Mouse (Mus musculus): ENCODE measurements at regions not wholly inside any gene's neighbourhood (a gene's known extent, or its start where the extent isn't known, plus 50 kb on each side); places are given as distances from the start of the nearest gene placed in this dataset.
"Not testable (repeated sequence)": the region's sequence is repeated elsewhere in the genome, so short reads cannot be mapped to it uniquely, and the experiment has no call there.

DNA sequence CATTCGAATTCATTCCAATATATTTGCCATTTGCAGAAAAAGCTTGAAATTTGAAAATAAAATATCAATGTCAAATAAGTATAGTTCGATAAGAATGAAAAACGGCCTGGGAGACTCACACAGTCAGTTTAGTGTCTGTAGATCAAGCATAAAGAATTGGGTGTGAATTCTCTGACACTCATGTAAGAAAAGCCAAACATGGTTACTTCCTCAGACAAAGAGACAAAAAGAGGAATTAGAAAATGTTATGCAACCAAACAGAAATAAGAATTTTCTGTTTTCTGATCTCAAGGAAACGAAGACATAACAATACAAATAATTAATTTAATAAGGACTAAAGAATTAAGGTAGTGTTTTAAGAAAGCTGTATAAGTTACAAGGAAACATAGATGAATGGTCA is 113.7 kb upstream of the Egfr start:
- DNase-seq (ENCODE audit: low spot score in 2 of 2) = no peak

DNA sequence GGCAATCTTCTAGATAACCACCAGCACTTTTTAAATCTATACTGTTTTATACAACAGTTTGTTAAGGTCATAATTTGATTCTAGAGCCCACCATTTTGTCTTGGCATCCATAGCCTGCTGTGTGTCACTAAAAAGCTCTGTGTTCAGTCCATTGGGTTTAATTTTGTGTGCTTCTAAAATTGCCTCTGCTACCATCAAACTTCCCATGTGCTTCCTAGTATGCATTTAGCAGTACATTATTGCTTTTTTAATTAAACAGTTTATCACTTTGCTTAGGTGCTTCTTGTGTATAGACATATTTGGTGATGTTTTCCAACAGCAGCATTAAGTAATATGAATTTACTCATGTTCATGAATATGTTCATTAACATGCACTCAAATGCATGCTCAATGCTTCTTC is 102.4 kb upstream of the Egfr start:
- DNase-seq (ENCODE audit: low spot score in 2 of 2) = no peak

DNA sequence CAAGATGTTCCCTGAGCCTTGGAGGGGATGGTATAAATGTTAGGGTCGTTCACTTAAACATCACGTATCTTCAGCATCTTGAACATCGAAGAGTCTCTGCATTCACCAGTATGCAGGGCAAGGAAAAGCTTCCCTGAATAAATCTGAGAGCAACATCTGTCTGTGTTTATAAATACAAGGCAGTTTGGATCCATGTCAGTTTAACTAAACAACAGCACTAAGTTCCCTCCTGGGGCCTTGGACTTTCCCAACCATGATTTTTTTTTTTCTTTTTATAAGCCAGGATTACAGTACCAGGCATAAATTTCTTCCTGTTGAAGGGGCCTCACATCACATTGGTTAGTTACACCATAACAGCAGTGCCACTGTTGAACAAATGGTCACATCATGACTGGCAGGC is 88.2 kb upstream of the Egfr start:
- no peak for DNase-seq (ENCODE audit: low spot score in 2 of 2)

DNA sequence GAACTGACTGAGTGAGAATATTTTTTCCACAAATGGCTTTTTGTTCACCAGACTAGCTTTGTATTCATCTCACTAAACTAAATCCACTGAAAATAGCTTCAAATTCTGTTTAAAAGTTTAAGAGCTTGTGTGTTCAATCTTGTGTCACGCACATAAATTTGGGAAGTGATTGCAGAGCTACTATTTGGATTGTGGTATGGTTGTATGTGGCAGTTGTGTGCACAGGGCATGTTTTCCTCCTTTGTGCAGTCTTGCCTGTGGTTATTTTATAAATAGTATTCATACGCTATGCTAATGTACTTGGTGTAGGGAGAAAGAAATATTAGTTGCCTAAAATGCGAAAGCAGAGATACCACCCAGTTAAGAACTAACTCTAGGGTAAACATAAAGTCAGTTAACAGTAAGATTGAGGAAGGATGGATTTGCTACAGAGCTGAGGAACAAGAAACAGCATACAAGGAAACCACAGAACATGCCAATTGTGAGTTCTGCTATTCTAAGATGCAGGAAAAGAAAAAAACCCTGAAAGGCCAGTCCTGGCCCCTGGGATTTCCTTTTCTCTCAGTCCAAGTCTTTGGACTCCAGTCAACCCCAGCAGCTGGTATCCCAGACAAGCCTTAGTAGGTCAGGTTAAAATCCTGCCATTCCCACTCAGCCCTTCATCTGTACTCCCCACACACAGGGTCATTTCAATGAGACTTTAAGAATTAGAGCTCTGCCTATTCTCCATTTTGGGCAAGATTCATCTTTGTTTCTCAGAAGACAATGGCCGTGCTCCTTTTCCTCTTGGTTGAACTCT is 82.4 kb upstream of the Egfr start:
- no peak for DNase-seq (ENCODE audit: low spot score in 2 of 2)

DNA sequence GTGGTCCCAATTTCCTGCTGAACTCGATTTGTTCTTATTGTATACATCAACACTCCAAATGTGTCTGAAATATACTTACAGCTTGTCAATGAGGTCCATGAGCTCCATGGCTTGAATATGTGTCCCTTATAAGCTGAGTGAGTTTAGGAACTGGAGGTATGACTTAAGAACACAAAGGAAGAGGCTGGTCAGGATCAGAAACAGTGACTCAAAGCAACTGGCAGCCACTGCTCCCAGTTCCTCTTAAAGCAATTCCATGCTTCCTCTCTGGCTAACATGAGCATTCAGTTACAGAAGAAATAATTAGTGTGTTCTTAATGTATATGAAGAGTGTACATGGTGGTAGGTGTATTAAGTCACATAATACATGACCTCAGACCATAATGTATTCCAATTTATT is 81.7 kb upstream of the Egfr start:
- DNase-seq (ENCODE audit: low spot score in 2 of 2) = no peak

DNA sequence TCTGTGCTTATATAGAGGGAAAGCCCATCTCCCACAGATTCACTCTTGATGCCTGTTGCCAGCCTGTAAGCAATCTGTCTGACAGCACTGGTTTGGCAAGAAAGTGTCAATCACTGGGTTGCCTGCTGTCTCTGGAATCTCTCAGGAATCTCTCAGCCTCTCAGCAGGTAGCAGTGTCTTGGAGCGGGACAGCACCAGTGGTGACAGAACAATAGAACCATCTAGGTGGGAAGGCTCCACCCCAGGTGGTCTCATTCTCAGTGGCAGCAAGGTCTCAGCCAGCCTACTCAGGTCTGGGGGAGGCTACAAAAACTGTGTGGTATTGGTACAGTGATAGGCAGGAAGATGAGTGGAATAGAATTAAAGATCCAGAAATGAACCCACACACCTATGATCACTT is 76.1 kb upstream of the Egfr start:
- not testable (repeated sequence) for DNase-seq (ENCODE audit: low spot score in 2 of 2)

DNA sequence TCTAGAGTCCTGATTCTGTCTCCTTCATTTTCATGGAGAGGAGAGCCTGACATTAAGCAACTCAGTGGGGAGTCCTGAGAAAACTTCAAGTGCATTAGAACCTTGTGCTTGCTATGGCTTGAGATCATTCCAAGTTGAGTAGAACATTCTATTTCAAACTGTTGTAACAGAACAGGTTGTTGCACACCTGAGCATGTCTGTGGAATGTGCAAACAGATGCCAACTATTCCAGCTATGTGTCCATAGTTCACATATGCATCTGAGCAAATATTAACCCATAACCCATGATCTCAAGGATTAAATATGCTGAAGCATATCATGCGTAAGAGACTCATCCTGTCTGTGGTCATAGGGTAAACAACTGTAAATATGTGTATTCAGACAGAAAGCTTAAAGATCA is 68.5 kb upstream of the Egfr start:
- DNase-seq (ENCODE audit: low spot score in 2 of 2) = no peak

DNA sequence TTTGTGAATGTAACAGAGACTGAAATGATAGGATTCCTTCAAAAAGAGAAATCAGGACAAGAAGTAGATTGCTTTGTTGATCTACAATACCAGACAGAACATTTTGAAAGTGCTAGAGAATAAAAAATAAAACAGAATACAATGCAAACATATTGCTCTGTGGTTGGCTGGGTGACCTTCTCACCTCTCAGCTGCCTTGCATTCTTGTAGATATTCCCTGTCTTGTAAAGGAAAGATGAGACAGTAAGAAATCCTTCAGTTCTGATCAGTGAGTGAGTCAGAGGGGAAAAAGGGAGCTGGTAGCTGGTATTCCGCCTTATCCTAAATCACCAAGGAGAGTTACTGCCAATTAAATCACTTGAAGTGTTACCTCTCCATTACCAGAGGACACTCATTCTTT is 56.4 kb upstream of the Egfr start:
- no peak for DNase-seq (ENCODE audit: low spot score in 2 of 2)

DNA sequence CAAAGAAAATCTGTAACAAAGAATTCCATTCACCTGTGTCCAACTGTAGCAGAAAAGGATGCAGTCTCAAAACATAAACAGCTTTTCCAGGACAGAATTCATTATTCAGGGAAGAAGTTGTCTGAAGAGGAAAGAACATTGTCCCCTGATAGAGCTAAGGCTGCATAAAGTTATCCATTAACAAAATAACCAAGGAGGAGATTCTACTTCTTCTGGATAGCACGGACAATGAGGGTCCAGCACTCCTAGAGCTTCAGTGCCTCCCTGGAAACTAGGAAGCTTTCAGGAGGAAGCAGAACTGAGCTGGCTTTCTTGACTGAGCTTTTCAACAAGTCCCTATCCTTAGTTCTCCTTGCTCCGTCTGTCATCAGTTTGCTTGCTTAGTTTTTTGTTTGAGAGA is 55.2 kb upstream of the Egfr start:
- no peak for DNase-seq (ENCODE audit: low spot score in 2 of 2)

DNA sequence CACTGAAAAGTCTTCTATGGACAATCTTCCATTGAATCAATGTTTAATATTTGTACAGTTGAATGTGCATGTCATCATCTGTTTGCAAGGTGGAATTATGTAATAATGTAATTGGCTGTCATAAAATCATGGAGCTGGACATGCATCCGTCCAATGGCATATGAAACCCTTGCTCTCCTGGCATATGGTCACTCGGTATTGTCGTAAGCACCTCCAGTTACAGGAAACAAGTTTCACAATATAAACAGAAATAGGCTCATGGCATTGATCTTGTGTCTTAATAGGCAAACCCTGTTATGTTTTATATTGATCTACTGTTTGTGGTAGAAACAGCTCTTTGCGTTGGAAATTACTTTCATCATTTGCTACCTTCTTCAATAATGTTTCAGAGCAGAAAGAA is 50.2 kb upstream of the Egfr start:
- no peak for DNase-seq (ENCODE audit: low spot score in 2 of 2)

All from spleen, postnatal 10 days (tissue).